9 mouse cellular contexts compared by ENCODE assay signal in the genomic region with DNA sequence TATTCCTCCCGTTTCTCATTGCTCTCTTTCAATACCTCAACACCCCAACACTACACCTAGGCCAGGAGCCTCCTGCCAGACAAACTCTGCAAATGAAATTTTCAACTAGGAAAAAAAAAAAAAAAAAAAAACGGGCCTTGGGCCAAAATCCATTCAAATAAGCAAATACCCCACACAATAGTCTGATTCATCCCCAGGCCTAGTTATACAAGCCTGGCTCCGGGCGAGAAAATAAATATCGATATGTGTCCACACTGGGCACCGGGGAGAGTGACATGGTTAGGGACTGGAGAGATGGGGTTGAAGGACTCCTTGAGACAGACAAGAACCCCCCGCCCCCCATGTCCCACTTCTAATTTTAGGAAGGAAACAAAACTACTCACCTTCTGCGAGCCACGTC. TPM values are rescaled to one million over a fixed set of nuclear protein-coding genes. Genes with fewer than 3 reads are reported as not detected.
DNase-seq lines count a peak whose midpoint lies in the region; ATAC-seq and TF ChIP-seq lines count a peak whose summit lies in the region.
"Had no signal": no experiment of that assay in that cellular context is flagged by ENCODE, and none has a peak within 500 bp of the region (broad histone marks: within the 10 kb centered on the region; RNA-seq: fewer than 3 reads in every experiment).

No protein-coding gene starts in this region.

- H3K4me3 ChIP-seq in liver, embryonic 11.5 days (ENCODE audit: low read depth, low read length): peak overlapping the region; percentile 54; the same call in 1 of the 2 replicates
- no peak overlapping the region for H3K4me3 ChIP-seq in liver, postnatal 0 days (ENCODE audit: low read depth, low read length)
- peak overlapping the region; percentile 58 for H3K4me3 ChIP-seq in embryonic facial prominence, embryonic 14.5 days (ENCODE audit: low read depth, low read length)
- no peak overlapping the region; the same call in 1 of the 2 replicates for H3K4me3 ChIP-seq in intestine, embryonic 16.5 days (ENCODE audit: low read length)
- peak overlapping the region; percentile 55 for H3K4me3 ChIP-seq in neural tube, embryonic 15.5 days (replicated peaks)

- peaks cover 6% of the 10 kb centered on the region for H3K4me1 ChIP-seq in liver, embryonic 11.5 days (replicated peaks; ENCODE audit: control insufficient read depth, insufficient read depth, low read length)
- peaks cover 11% of the 10 kb centered on the region for H3K4me1 ChIP-seq in liver, postnatal 0 days (ENCODE audit: insufficient read depth)
- H3K4me1 ChIP-seq in embryonic facial prominence, embryonic 14.5 days (ENCODE audit: control insufficient read depth, insufficient read depth, low read length): peaks cover 6% of the 10 kb centered on the region; the same call in 1 of the 2 replicates
- H3K4me1 ChIP-seq in intestine, embryonic 16.5 days (ENCODE audit: control insufficient read depth, insufficient read depth, low read length): peaks cover 10% of the 10 kb centered on the region
- H3K4me1 ChIP-seq in neural tube, embryonic 15.5 days: peaks cover 27% of the 10 kb centered on the region

- 39% methylated on average over 9 of the region's 9 CpGs for WGBS in liver, embryonic 11.5 days
- WGBS in liver, postnatal 0 days (ENCODE audit: insufficient replicate concordance): 28% methylated on average over 9 of the region's 9 CpGs
- WGBS in embryonic facial prominence, embryonic 14.5 days: 20% methylated on average over 9 of the region's 9 CpGs
- 23% methylated on average over 9 of the region's 9 CpGs for WGBS in intestine, embryonic 16.5 days
- 15% methylated on average over 9 of the region's 9 CpGs for WGBS in neural tube, embryonic 15.5 days

- TF ChIP-seq EP300 in liver, postnatal 0 days (IDR thresholded peaks at IDR 0.05; ENCODE audit: low read depth): no peak

- no peak overlapping the region for H3K9ac ChIP-seq in liver, embryonic 11.5 days (ENCODE audit: low read depth, low read length)
- H3K9ac ChIP-seq in liver, postnatal 0 days (replicated peaks): no peak overlapping the region
- peak overlapping the region; percentile 67 for H3K9ac ChIP-seq in embryonic facial prominence, embryonic 14.5 days (ENCODE audit: low read depth, low read length)
- H3K9ac ChIP-seq in intestine, embryonic 16.5 days (ENCODE audit: low read depth, low read length): no peak overlapping the region
- 0 out of 2 replicates have a peak overlapping the region, but pooled peaks have one; percentile 54 for H3K9ac ChIP-seq in neural tube, embryonic 15.5 days (replicated peaks)

- no peak for ATAC-seq in liver, embryonic 11.5 days (replicated peaks; ENCODE audit: low FRiP score)
- no peak for ATAC-seq in liver, postnatal 0 days
- no peak for ATAC-seq in embryonic facial prominence, embryonic 14.5 days (ENCODE audit: low read depth)
- no peak for ATAC-seq in intestine, embryonic 16.5 days
- no peak for ATAC-seq in neural tube, embryonic 15.5 days (ENCODE audit: low FRiP score)
- ATAC-seq: inflammation-experienced regulatory T-cells, adult 6 months had no signal

- no peaks in the 10 kb centered on the region for H3K9me3 ChIP-seq in liver, embryonic 11.5 days (ENCODE audit: control insufficient read depth, low read length)
- no peaks in the 10 kb centered on the region for H3K9me3 ChIP-seq in liver, postnatal 0 days (ENCODE audit: low read length)
- no peaks in the 10 kb centered on the region for H3K9me3 ChIP-seq in embryonic facial prominence, embryonic 14.5 days (ENCODE audit: control insufficient read depth, low read length)
- H3K9me3 ChIP-seq in intestine, embryonic 16.5 days (ENCODE audit: control insufficient read depth, low read length): no peaks in the 10 kb centered on the region
- no peaks in the 10 kb centered on the region for H3K9me3 ChIP-seq in neural tube, embryonic 15.5 days (replicated peaks)

- H3K36me3 ChIP-seq in liver, embryonic 11.5 days (ENCODE audit: control insufficient read depth, insufficient read depth, low read length): no peaks in the 10 kb centered on the region
- no peaks in the 10 kb centered on the region for H3K36me3 ChIP-seq in liver, postnatal 0 days (replicated peaks; ENCODE audit: insufficient read depth, low read length)
- no peaks in the 10 kb centered on the region for H3K36me3 ChIP-seq in embryonic facial prominence, embryonic 14.5 days (ENCODE audit: control insufficient read depth, insufficient read depth, low read length)
- no peaks in the 10 kb centered on the region for H3K36me3 ChIP-seq in intestine, embryonic 16.5 days (ENCODE audit: control insufficient read depth, insufficient read depth, low read length)
- no peaks in the 10 kb centered on the region for H3K36me3 ChIP-seq in neural tube, embryonic 15.5 days

- no peak for DNase-seq in liver, embryonic 11.5 days (ENCODE audit: low spot score)
- no peak for DNase-seq in liver, postnatal 0 days
- no peak for DNase-seq in embryonic facial prominence, embryonic 14.5 days (ENCODE audit: low spot score)
- no peak for DNase-seq in ovary, adult 18-20 months (ENCODE audit: low spot score)
- DNase-seq in gastrocnemius, postnatal 4 days (ENCODE audit: low spot score in 2 of 2): no peak
- DNase-seq in spleen, postnatal 14 days (ENCODE audit: low spot score in 2 of 2): no peak

- no peak overlapping the region for H3K27ac ChIP-seq in liver, embryonic 11.5 days (ENCODE audit: low read depth, low read length)
- H3K27ac ChIP-seq in liver, postnatal 0 days (ENCODE audit: low read depth): no peak overlapping the region
- no peak overlapping the region; the same call in 1 of the 2 replicates for H3K27ac ChIP-seq in embryonic facial prominence, embryonic 14.5 days (replicated peaks; ENCODE audit: low read depth, low read length)
- no peak overlapping the region for H3K27ac ChIP-seq in intestine, embryonic 16.5 days (ENCODE audit: low read length)
- peak overlapping the region; percentile 84 for H3K27ac ChIP-seq in neural tube, embryonic 15.5 days (replicated peaks)

- H3K4me2 ChIP-seq in liver, embryonic 11.5 days: peak overlapping the region; percentile 91
- no peak overlapping the region for H3K4me2 ChIP-seq in liver, postnatal 0 days (ENCODE audit: low read depth, low read length)
- H3K4me2 ChIP-seq in embryonic facial prominence, embryonic 14.5 days (ENCODE audit: low read depth, low read length): peak overlapping the region; percentile 99
- peak overlapping the region; percentile 98 for H3K4me2 ChIP-seq in intestine, embryonic 16.5 days (ENCODE audit: low read depth, low read length)
- peak overlapping the region; percentile 100 for H3K4me2 ChIP-seq in neural tube, embryonic 15.5 days

- no peak for TF ChIP-seq CTCF in liver, postnatal 0 days (IDR thresholded peaks at IDR 0.05; ENCODE audit: low read depth)

- H3K27me3 ChIP-seq in liver, embryonic 11.5 days (replicated peaks; ENCODE audit: control insufficient read depth, insufficient read depth, low read length): peaks cover 81% of the 10 kb centered on the region
- peaks cover 78% of the 10 kb centered on the region for H3K27me3 ChIP-seq in liver, postnatal 0 days (ENCODE audit: insufficient read depth, low read length)
- peaks cover 45% of the 10 kb centered on the region for H3K27me3 ChIP-seq in embryonic facial prominence, embryonic 14.5 days (replicated peaks; ENCODE audit: control insufficient read depth, insufficient read depth, low read length)
- H3K27me3 ChIP-seq in intestine, embryonic 16.5 days (replicated peaks; ENCODE audit: control insufficient read depth, insufficient read depth, low read length): peaks cover 46% of the 10 kb centered on the region
- peaks cover 76% of the 10 kb centered on the region for H3K27me3 ChIP-seq in neural tube, embryonic 15.5 days (replicated peaks)

RNA-seq across cellular contexts. Expression of gene Etv4, which starts 1.6 kb away (rescaled TPM):
- polyA plus RNA-seq in liver, embryonic 11.5 days (2014; fragmentation: Nextera tagmentation; extraction: Ambion mirVana): 3.3 and 3.9 TPM in 2 replicates
- 0.15 and 0.39 TPM in 2 replicates for polyA plus RNA-seq in liver, postnatal 0 days (2015; fragmentation: Nextera tagmentation; extraction: Ambion mirVana)
- 9.3 and 11.8 TPM in 2 replicates for polyA plus RNA-seq in embryonic facial prominence, embryonic 14.5 days (2014; fragmentation: Nextera tagmentation; extraction: Ambion mirVana)
- polyA plus RNA-seq in intestine, embryonic 16.5 days (2015; fragmentation: Nextera tagmentation; extraction: Ambion mirVana): 3.8 and 4.8 TPM in 2 replicates
- 25.9 and 29.5 TPM in 2 replicates for polyA plus RNA-seq in neural tube, embryonic 15.5 days (2015; fragmentation: Nextera tagmentation; extraction: Ambion mirVana)
- total RNA-seq in gastrocnemius, postnatal 4 days (2021): 10 to 100 TPM; 11.3 to 15.9 TPM

RNA-seq across cellular contexts. Expression of gene Dhx8, which starts 50.9 kb away (rescaled TPM):
- polyA plus RNA-seq in liver, embryonic 11.5 days (2014; fragmentation: Nextera tagmentation; extraction: Ambion mirVana): 37.6 and 38.8 TPM in 2 replicates
- 10.2 and 12.9 TPM in 2 replicates for polyA plus RNA-seq in liver, postnatal 0 days (2015; fragmentation: Nextera tagmentation; extraction: Ambion mirVana)
- 28.1 and 31.5 TPM in 2 replicates for polyA plus RNA-seq in embryonic facial prominence, embryonic 14.5 days (2014; fragmentation: Nextera tagmentation; extraction: Ambion mirVana)
- 21.4 and 23.0 TPM in 2 replicates for polyA plus RNA-seq in intestine, embryonic 16.5 days (2015; fragmentation: Nextera tagmentation; extraction: Ambion mirVana)
- polyA plus RNA-seq in neural tube, embryonic 15.5 days (2015; fragmentation: Nextera tagmentation; extraction: Ambion mirVana): 28.7 and 29.9 TPM in 2 replicates
- 10 to 100 TPM; 22.2 to 22.8 TPM for total RNA-seq in gastrocnemius, postnatal 4 days (2021)

Comparison
In these comparisons a context has a peak if more than half of its experiments do, and no peak if none do; other contexts are left out.
1. H3K4me3 ChIP-seq: peak in liver, embryonic 11.5 days (single experiment), embryonic facial prominence, embryonic 14.5 days (single experiment) and neural tube, embryonic 15.5 days (single experiment); none in liver, postnatal 0 days (single experiment) and intestine, embryonic 16.5 days (single experiment).
2. H3K9ac ChIP-seq: peak in embryonic facial prominence, embryonic 14.5 days (single experiment) and neural tube, embryonic 15.5 days (single experiment); none in liver, embryonic 11.5 days (single experiment), liver, postnatal 0 days (single experiment) and intestine, embryonic 16.5 days (single experiment).